Mouse (Mus musculus): ENCODE measurements around the gene Tufm. TPM values are rescaled to one million over a fixed set of nuclear protein-coding genes. Genes with fewer than 3 reads are reported as not detected.
"Not testable (repeated sequence)": the region's sequence is repeated elsewhere in the genome, so short reads cannot be mapped to it uniquely, and the experiment has no call there.

The Tufm gene
- total RNA-seq, 2 experiments from 2014 or later, result 81.4 to 87.8 TPM

DNA sequence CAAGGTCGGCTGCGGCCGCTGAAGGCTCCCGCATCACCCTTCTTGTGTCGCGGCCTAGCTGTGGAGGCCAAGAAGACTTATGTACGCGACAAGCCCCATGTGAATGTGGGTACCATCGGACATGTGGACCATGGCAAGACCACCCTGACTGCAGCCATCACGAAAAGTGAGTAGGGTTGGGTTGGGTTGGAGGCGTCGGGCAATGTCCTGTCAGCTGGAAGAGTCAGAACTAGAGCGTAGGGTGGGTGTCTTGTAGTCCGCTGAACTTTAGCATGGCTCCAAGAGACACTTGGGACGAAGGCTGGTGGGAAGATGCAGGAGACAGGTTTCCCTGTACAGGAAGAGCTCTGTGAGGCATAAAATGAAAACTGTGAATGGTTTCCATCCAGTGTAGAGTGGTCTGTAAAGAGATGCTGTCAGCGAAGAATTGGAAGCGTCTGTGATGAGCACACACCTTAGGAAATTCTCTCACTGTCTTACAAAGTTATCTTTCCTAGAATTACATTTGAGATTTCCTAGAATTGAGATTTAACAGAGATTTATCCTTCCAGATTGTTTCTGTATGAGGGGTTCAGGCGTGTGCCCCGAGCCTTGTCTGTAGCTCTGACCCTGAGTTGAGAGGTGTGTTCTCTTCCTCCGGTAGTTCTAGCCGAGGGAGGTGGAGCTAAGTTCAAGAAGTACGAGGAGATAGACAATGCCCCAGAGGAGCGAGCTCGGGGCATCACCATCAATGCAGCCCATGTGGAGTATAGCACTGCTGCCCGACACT, 640 bp downstream of the Tufm start:
- intact Hi-C loops (cut with DNase I), result loop anchor here (2.0 kb wide), 1 partner anchor 15 kb away; the partner anchor contains the start of gene Atxn2l
- DNase-seq (ENCODE audit: low spot score in 2 of 2), result not testable (repeated sequence)

DNA sequence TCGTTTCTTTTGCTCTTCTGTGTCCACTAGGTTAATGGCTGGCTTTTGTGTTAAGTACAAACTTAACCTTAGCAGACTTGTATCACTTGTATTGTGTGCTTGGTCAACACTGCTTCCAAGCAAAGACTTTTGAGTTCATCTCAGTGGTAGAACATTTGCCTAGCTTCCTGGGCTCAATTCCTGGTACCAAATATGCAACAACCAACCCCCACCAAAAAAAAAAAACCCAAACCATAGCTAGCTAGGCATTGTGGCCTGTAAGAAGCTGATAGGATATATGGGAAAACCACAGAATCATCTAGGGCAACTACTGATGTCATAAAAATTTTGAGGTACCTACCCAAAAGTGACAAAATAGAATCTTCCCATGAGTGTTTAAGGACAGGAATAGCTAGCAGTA, 3.8 kb downstream of the Tufm start:
- intact Hi-C loops (cut with DNase I), result loop anchor here (5.0 kb wide), 1 partner anchor 66 kb away; no protein-coding TSS in a partner anchor
- DNase-seq (ENCODE audit: low spot score in 2 of 2), result no peak

DNA sequence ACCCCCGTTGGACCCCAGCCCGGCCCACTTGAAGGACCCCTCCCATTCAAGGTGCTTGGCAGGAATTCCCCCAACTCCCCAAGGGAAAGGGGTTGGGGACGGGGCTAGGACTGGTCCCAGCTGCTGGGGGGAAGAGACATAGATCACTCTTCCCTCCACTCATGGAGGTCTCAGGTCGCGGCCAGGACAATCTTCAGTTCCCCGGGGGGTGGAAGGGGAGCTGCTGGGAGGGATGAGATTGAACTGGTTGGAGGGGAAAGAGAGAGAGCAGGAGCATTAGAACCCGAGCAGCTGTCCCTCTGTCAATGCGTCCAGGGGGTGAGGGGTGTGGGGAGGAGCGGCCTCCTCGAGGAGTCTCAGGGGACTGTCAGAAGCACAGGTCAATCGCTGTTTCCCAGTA, 4.8 kb downstream of the Tufm start:
- intact Hi-C loops (cut with DNase I), result loop anchor here (5.0 kb wide), 1 partner anchor 65 kb away; no protein-coding TSS in a partner anchor
- DNase-seq (ENCODE audit: low spot score in 2 of 2), result no peak

DNA sequence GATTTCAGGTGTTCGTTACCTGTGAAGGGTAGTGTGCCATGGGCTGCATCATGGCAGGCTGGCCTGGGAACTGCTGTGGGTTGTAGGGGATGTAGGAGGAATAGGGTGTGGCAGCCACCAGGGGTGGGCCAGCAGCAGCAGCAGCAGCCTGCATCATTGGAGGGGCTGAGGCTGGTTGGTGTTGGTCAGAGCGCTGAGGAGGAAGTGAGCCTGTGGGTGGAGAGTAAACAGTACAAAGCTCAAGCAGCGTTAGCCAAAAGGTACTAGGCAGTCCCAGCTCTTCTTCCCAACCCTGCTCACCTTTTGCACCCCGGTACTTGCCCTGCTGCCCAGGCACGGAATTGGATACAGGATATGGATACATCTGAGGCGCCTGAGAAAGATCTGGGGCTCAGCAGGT, 7.0 kb downstream of the Tufm start:
- DNase-seq (ENCODE audit: low spot score in 2 of 2), result no peak
- intact Hi-C loops (cut with DNase I), result loop anchor here (5.0 kb wide), 1 partner anchor 63 kb away; no protein-coding TSS in a partner anchor

DNA sequence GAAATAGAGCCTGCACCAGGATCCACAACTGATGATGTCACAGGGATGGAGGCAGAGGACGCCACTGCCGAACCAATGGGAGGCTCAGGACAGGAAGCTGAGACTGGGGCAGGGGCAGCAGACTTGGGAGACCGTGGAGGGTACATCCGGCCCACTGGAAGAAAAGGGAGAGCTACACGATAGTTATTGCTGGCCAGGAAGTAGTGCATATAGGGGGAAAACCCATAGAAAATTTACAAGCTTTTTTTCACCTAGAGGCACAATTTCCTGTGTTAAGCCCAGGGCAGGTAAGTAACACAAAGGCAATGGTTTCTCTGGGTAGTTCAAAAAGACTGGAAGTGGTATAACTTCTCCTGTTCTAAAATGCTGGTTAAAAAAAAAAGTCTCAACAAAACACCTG, 9.3 kb downstream of the Tufm start:
- no peak for DNase-seq (ENCODE audit: low spot score in 2 of 2)
- intact Hi-C loops (cut with DNase I), result no loop called here

DNA sequence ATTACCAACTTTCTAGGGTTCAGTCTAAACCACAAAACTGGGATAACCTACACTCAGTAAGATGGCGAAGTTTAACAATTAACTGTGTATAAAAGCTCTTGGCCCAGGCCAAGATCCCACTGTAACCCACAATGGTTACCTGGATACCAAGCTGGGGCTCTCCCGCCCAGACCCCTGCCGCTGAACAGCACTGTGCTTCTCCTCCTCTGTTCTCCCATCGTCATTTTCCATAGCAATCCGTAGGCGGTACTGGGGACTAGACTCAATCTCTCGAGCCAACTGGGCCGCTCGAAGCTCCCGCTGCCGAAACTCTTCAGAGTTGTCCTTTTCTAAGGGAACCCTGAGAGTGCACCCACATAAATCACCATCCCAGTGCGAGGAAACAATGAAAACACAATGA, 10.8 kb downstream of the Tufm start:
- DNase-seq (ENCODE audit: low spot score in 2 of 2), result no peak

DNA sequence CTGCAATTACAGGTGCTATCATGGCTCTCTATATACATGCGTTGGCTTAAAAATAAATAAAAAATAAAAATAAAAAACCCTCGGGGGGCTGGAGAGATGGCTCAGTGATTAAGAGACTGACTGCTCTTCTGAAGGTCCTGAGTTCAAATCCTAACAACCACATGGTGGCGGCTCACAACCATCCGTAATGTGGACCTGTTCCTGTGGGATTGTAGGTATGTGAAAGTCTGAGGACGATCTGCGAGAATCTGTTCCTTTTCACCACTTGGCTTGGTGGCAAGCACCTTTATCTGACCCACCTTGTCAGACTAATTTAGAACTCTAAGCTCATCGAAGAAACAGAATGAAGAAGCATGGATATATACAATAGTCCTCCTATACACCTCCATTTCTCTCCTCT, 12.3 kb downstream of the Tufm start:
- no peak for DNase-seq (ENCODE audit: low spot score in 2 of 2)
- intact Hi-C loops (cut with DNase I), result no loop called here

More for the DNA sequence above, 10.8 kb downstream of the Tufm start:
- intact Hi-C loops (cut with DNase I), result no loop called here

DNA sequence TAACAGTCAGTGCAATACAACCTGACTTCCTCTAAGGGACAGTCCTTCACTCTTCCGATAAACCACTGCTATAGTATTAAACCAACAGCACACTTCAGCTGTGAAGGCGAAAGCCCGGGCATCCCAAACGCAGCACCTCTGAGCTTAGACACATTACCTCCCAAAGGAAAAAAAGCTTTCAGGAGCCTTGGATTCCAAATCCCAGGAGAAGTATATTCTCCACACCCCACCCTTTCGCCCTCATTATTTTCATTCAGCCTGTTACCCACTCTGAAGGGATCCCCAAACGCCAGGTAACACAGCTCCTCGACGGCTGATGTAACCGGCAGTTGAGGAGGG, 14.5 kb downstream of the Tufm start:
- intact Hi-C loops (cut with DNase I), result loop anchor here (1.0 to 2.0 kb wide), 2 partner anchors 15 to 26 kb away; partner anchors contain the start of genes Sh2b1 and Tufm
- no peak for DNase-seq (ENCODE audit: low spot score in 2 of 2)

DNA sequence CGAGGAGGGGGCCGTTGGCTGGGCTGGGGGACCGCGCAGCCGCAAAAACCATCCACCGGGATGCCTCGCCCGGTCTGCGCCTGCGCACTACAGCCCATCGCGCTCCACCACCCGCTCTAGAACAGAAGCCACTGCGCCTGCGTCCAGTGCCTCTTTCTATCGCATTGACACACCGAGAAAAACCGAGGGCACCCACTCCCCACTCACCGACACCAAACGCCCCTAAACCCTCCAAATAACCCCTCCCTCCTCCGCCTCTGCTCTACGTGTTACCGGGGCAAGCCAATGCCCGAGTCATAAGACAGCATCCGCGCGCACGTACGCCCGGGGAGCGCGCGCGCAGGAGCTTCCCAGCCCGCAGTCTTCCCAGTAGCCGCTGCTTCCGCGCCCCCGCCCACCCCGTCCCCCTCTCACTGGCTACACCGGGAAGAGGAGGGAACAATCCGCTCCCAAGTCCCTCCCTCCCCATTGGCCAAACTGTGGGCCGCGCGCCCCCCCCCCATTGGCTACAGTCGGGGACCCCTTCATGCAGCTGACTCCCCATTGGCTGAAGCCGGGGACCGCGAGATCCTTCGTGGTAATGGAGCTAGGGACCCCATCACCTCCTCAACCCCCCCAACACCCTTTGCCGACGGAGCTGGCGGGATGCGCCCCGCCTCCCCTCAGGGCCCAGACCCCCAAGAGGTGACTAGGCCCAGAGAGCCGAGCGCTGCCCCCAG, 15.0 kb downstream of the Tufm start:
- peak; percentile 92 to 97 for DNase-seq (ENCODE audit: low spot score in 2 of 2)
- intact Hi-C loops (cut with DNase I), result loop anchor here (1.0 to 2.0 kb wide), 2 partner anchors 15 to 27 kb away; partner anchors contain the start of genes Sh2b1 and Tufm

DNA sequence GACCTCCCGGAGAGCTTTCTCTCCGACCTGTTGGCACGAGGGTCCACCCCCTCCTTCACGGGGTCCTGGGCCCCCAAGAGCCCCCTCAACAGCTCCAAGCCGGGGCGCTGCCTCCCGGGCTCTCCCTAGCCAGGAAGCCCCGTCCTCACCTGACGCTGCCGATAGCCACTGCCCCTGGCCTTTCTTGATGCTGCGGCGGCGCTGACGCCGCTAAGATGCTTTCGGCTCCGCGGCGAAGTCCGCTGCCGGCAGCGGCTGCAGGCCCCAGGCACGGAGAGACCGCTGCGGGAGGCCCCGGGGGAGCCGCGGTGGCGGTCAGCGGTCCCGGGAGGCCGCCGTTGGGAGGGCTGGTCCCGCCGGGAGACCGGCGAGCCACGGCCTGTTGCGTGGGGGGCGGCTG, 15.6 kb downstream of the Tufm start:
- no peak for DNase-seq (ENCODE audit: low spot score in 2 of 2)

DNA sequence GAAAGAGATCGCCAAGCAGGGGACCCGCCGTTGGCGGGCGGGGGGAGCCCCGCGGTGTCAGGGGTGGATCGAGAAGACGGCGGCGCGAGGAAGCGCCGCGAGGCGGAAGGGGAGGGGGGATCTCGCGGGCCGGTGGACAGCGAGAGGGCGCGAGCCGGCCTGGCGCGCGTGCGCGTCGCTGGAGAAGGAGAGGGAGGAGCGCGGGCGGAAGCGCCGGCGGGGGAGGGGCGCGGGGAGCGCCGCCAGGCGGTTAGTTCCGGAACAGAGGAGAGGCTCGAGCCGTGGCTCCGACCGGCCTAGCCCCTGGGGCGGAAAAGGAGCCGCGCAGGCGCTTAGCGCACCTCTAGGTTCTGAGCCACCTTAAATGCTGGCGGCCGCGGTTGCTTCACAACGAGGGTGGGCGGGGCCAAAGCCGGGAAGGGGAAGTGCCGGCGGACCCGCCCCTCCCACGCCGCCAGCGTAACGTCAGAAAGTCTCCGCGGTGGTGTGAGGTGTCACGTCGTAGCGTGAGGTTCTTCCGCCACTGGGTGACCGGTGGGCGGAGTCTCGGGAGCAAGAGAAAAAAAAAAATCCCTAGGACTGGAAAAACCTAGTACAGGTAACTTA, 16.2 kb downstream of the Tufm start, which contains the start of gene Atxn2l:
Gene Atxn2l (minus strand): TSS at position 165 of the 606 bp plus-strand sequence.
- intact Hi-C loops (cut with DNase I), result loop anchor here (2.0 kb wide), 1 partner anchor 17 kb away; the partner anchor contains the start of gene Tufm
- DNase-seq (ENCODE audit: low spot score in 2 of 2), result peak; percentile 99

More for the DNA sequence above, 15.6 kb downstream of the Tufm start:
- intact Hi-C loops (cut with DNase I), result loop anchor here (1.0 to 2.0 kb wide), 2 partner anchors 16 to 27 kb away; partner anchors contain the start of genes Sh2b1 and Tufm

DNA sequence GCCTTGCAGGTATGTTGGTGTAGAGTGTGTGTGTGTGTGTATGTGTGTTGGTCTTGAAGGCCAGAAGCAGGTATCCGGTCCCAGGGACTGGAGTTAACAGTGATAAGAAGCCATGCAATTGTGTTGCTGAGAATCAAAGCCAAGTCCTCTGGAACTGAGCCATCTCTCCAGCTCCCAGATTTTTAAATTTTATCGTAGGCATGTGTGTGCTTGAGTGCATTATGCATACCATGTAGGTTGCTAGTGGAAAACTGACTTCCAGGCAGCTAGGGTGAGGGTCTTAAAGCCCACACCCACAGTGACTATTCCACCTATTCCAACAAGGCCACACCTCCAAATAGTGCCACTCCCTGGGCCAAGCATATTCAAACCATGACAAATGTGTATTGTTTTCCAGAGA, 17.8 kb downstream of the Tufm start:
- intact Hi-C loops (cut with DNase I), result no loop called here
- DNase-seq (ENCODE audit: low spot score in 2 of 2), result no peak

DNA sequence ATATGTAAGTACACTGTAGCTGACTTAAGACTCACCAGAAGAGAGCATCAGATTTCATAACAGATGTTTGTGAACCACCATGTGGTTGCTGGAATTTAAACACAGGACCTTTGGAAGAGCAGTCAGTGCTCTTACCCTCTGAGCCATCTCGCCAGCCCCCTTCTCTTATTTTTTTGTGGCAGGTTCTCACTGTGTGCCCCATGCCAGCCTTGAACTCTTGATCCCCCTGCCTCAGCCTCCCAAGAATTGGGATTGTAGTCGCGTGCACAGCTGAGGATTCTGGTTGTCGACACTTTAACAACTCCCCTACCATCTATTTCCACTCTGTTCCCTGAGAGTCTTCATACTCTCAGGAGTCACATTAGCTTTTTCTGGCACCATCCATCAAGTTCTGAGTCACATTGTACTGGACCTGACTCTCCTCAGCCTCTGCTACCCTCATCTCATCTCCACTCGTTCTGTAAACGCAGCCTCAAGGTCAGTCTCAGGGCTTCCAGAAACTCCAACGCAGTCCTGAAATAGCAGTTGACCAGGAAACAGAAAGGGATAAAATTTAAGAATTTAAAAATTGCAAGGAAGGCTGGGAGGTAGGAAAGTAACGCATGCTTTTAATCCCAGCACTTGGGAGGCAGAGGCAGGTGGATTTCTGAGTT, 20.1 kb downstream of the Tufm start:
- intact Hi-C loops (cut with DNase I), result no loop called here
- DNase-seq (ENCODE audit: low spot score in 2 of 2), result no peak

DNA sequence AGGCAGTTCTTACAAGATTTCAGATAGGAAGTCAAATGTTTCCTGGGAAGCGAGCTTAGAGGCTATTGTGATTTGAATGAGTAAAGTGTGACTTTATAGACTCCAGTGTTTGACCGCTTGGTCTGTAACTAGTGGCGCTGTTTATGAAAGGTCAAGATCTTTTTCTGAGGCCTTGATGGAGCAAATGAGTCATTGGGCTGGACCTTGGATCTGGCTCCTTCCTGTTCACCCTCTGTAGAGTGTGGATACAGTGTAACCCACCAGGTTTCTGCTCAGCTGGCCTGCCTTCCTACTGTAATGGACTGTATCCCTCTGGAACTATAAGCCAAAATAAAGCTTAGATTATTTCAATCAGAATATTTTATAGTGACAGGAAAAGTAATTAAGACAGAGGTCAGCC, 24.1 kb downstream of the Tufm start:
- DNase-seq (ENCODE audit: low spot score in 2 of 2), result no peak
- intact Hi-C loops (cut with DNase I), result no loop called here

DNA sequence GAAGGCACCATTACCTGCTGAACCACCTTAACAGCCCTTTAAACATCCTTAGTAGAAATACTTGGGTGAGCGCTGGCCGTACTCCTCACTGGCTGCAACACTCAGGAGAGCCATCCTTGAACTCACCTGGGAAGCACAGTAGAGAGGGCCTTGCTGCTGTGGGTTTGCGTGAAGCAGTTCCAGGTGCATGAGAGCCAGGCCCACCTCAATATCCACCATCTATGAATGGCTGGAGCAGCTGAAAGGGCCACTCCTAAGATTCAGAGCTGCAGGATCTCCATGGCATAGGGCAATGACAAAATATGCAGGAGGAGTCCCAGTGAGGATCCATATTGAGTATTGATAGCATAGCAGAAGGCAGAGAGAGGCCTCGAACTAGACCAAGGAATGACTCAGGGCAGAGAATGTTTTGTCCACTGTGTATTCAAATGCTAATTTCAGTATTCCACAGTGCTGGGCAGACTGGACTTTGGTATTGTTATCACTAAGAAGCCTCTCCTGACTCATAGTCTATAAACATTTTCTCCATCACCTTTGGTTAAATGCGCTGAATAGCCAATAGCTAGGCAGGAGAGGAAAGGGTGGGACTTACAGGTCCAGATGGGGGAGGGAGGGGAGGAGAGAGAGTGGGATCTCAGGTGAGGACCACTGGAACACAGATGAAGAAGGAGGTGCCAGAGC, 31.2 kb downstream of the Tufm start:
- DNase-seq (ENCODE audit: low spot score in 2 of 2), result no peak
- intact Hi-C loops (cut with DNase I), result no loop called here

DNA sequence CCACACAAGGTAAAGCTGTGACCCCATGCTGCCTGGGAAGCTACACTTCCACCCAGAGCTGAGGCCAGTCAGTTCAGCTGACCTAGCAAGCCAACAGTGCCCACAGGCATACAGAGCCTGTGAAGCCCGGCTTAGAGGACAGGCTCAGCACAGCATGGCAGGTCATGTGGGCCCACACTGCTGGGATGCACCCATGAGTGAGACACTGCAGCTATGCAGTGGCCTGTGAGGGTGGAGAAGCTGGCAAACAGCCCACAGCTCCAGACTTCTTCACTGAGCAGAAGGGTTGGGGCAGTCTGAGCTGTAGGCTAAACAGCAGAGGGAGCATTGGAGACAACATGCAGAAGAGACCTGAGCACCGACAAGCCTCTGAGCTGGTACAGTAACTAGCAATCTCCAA, 32.4 kb downstream of the Tufm start:
- DNase-seq (ENCODE audit: low spot score in 2 of 2), result peak; percentile 41 to 52
- intact Hi-C loops (cut with DNase I), result no loop called here

DNA sequence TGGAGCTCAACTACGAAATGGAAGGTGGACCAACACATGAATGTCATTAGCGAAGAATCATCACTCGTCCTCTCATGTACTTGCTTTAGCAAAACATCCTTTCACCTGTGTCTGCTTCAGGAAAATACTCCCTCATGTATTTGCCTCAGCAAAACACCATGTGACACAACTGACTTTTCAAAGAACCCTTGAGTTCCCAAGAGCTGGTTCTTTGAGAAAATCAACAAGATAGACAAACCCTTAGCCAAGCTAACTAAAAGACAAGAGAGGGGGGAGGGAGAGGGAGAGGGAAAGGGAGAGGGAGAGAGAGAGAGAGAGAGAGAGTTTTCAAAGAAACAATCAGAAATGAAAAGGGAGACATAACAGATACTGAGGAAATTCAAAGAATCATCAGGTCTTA, 36.2 kb downstream of the Tufm start:
- intact Hi-C loops (cut with DNase I), result no loop called here
- DNase-seq (ENCODE audit: low spot score in 2 of 2), result no peak

DNA sequence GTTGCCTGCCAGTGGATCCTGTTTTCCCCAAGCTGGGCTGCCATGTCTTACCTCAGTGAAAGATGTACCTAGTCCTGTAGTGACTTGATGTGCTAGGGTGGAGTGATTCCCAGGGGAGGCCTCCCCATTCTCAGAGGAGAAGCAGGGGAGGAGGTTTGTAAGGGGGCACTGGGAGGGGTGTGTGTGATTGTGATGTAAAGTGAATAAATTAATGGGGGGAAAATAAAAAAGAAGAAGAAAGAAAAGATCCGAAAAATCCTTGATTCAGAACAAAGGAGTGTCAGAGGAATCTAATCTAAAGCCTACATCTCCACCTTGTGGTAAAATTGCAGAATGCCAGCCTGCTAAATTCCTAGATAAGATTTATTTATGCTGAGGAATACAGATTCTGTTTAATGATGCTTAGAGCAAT, 41.0 kb downstream of the Tufm start:
- intact Hi-C loops (cut with DNase I), result loop anchor here (1.0 to 5.0 kb wide), 3 partner anchors 47 to 206 kb away; partner anchors contain the start of gene Nfatc2ip
- DNase-seq (ENCODE audit: low spot score in 2 of 2), result peak; percentile 58 to 67

DNA sequence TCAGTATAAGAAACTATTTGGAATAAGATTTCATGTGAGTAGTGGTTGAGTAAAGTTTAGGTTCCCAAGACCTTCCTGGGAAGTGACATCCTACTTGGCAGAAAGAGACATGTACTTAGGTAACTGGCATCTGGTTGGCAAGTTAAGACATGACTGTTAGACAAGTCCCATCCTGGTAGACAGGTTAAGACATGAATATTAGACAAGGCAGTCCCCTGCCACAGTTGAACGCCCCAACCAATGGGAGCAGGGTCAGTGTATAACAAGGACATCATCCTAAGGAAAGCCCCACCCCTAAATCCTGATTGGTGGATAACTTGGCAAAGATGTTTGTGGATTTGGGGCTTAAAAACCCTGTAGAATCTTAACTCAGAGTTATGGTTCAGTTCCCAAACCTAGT, 46.3 kb downstream of the Tufm start:
- DNase-seq (ENCODE audit: low spot score in 2 of 2), result no peak
- intact Hi-C loops (cut with DNase I), result no loop called here
